34 mouse cellular contexts compared by ENCODE assay signal in genomic region chr3:14838936-14839335, GRCm38 (mm10). TPM values are rescaled to one million over a fixed set of nuclear protein-coding genes. Genes with fewer than 3 reads are reported as not detected.
"Had no signal": no experiment of that assay in that cellular context is flagged by ENCODE, and none has a peak within 500 bp of the region (broad histone marks: within the 10 kb centered on the region; RNA-seq: fewer than 3 reads in every experiment).

No protein-coding gene starts in this region.

- H3K4me3 ChIP-seq: heart, embryonic 13.5 days; heart, embryonic 15.5 days; hindbrain, embryonic 13.5 days; hindbrain, embryonic 15.5 days; kidney, embryonic 15.5 days; limb, embryonic 13.5 days; limb, embryonic 15.5 days had no signal

- H3K9me3 ChIP-seq: heart, embryonic 13.5 days; heart, embryonic 15.5 days; hindbrain, embryonic 13.5 days; hindbrain, embryonic 15.5 days; kidney, embryonic 15.5 days; limb, embryonic 13.5 days; limb, embryonic 15.5 days had no signal

- H3K9ac ChIP-seq: forebrain, postnatal 0 days; heart, embryonic 13.5 days; heart, embryonic 15.5 days; hindbrain, embryonic 13.5 days; hindbrain, embryonic 15.5 days; kidney, embryonic 15.5 days; limb, embryonic 13.5 days; limb, embryonic 15.5 days; liver, embryonic 14.5 days had no signal

- DNase-seq: forebrain, postnatal 0 days; gastrocnemius, postnatal 10 days; heart, adult 18-20 months; heart, postnatal 14 days; heart, postnatal 36 days; kidney, adult 11 months; kidney, adult 2 months; kidney, adult 9 months; kidney, postnatal 14 days; kidney, postnatal 36 days; layer of hippocampus, adult 9-11 months; layer of hippocampus, postnatal 36 days; left cerebral cortex, postnatal 4 days had no signal

- H3K36me3 ChIP-seq: heart, embryonic 13.5 days; heart, embryonic 15.5 days; hindbrain, embryonic 13.5 days; hindbrain, embryonic 15.5 days; kidney, embryonic 15.5 days; limb, embryonic 13.5 days; limb, embryonic 15.5 days had no signal

- H3K4me1 ChIP-seq: heart, embryonic 13.5 days; heart, embryonic 15.5 days; hindbrain, embryonic 13.5 days; hindbrain, embryonic 15.5 days; kidney, embryonic 15.5 days; limb, embryonic 13.5 days; limb, embryonic 15.5 days had no signal

- ATAC-seq: forebrain, postnatal 0 days; hindbrain, postnatal 0 days; intestine, embryonic 16.5 days had no signal

- H3K27me3 ChIP-seq: heart, embryonic 13.5 days; heart, embryonic 15.5 days; hindbrain, embryonic 13.5 days; hindbrain, embryonic 15.5 days; kidney, embryonic 15.5 days; limb, embryonic 13.5 days; limb, embryonic 15.5 days had no signal

- H3K4me2 ChIP-seq: heart, embryonic 11.5 days; heart, embryonic 13.5 days; heart, embryonic 15.5 days; hindbrain, embryonic 13.5 days; hindbrain, embryonic 15.5 days; kidney, embryonic 15.5 days; limb, embryonic 13.5 days; limb, embryonic 15.5 days had no signal

- H3K27ac ChIP-seq: heart, embryonic 13.5 days; heart, embryonic 15.5 days; hindbrain, embryonic 13.5 days; hindbrain, embryonic 15.5 days; hindbrain, postnatal 0 days; kidney, embryonic 15.5 days; kidney, postnatal 0 days; limb, embryonic 13.5 days; limb, embryonic 15.5 days; liver, embryonic 14.5 days had no signal

RNA-seq across cellular contexts. Expression of gene Car1, which starts 30.8 kb away (rescaled TPM):
- total RNA-seq: heart, adult 18-20 months; heart, adult 8-10 months; heart, postnatal 14 days; heart, postnatal 36 days; hindbrain, postnatal 0 days; layer of hippocampus, adult 18-20 months; layer of hippocampus, adult 8-10 months; layer of hippocampus, postnatal 14 days; layer of hippocampus, postnatal 36 days; left cerebral cortex, adult 18-20 months; left cerebral cortex, postnatal 10 days; left cerebral cortex, postnatal 25 days; left cerebral cortex, postnatal 4 days had no signal
- polyA plus RNA-seq: hindbrain, embryonic 11.5 days; hindbrain, embryonic 13.5 days; hindbrain, embryonic 15.5 days; intestine, embryonic 14.5 days had no signal
